Mouse (Mus musculus): Measurements from ENCODE around the gene Foxj2.

- TF ChIP-seq POLR2A (IDR thresholded peaks at IDR 0.05; ENCODE audit: borderline replicate concordance, low read depth, low read length) (no peak), CTCF (IDR thresholded peaks at IDR 0.05; ENCODE audit: low read depth, low read length) (no peak)
These were observed 24.0 kb downstream of the Foxj2 start for GRCm38 (mm10) chr6:122843759-122844158.
